Mouse (Mus musculus) heart, postnatal 0 days (tissue): ENCODE results near the gene E2f8.

Experiments used
- CTCF ChIP-seq: IDR thresholded peaks from 2 replicates; pipeline ENCODE4 v1.5.1; 2016; ENCODE audit warnings: antibody characterized with exemption, control low read depth, low read depth
- EP300 ChIP-seq: IDR thresholded peaks from 2 replicates; pipeline ENCODE4 v1.6.1; 2016; ENCODE audit warnings: antibody characterized with exemption, low read depth

GRCm38 (mm10) chr7:48842353-48842752, 39.0 kb downstream of the E2f8 start:
- TF ChIP-seq CTCF = no peak
- peak; percentile 64 for TF ChIP-seq EP300
